Mouse (Mus musculus) lung, postnatal 10 days (tissue): Measurements from ENCODE around the gene Gm10058.
"Not testable (repeated sequence)": the region's sequence is repeated elsewhere in the genome, so short reads cannot be mapped to it uniquely, and the experiment has no call there.

Source experiments
- DNase-seq: peaks from one replicate; pipeline ENCODE4 v3.0.0; 2021

The Gm10058 gene

DNA sequence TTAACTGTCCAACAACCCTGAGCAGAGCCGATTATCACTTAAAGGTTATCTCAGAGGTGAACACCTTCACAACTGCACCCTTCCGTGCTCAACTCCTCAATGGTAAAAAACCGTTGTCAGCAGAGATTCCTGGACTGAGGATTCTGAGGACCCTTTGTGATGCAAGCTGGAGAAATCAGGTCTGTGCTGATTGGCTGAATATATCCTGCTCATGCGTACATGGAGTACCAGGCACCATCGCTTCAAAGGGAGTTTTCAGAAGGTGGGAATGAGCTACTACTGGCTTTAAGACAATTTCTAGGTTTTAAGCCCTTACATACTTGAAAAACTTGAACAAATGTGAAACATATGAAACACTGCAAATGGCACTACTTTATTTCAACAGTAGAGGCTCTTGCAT is at the start of gene Gm10058:
TSS of gene Gm10058 (minus strand) at position 101 of the 400 bp plus-strand sequence.
- DNase-seq, result not testable (repeated sequence)
